Mouse (Mus musculus) heart, embryonic 16.5 days (tissue): ENCODE data around the gene Notum. TPM values are rescaled to one million over a fixed set of nuclear protein-coding genes. Genes with fewer than 3 reads are reported as not detected.

ENCODE experiments used
- ATAC-seq: fragments of 200-750 bp; cut with Nextera tagmentation; replicated peaks from 2 replicates; pipeline ENCODE4 v1.8.0; 2017; ENCODE audit warnings: moderate number of reproducible peaks; ENCODE audit not compliant: insufficient read depth, low FRiP score; ENCODE audit errors: extremely low read depth
- H3K27ac ChIP-seq: fragments of 300-500 bp; sonication (generic); 2 replicates; pipeline ENCODE4 v1.5.1; 2014; ENCODE audit warnings: mild to moderate bottlenecking, low read length, control low read depth, moderate library complexity
- H3K27me3 ChIP-seq: fragments of 300-500 bp; sonication (generic); 2 replicates; pipeline ENCODE4 v1.6.1; 2014; ENCODE audit warnings: low read length, mixed read lengths; ENCODE audit not compliant: control insufficient read depth, insufficient read depth
- H3K36me3 ChIP-seq: fragments of 300-500 bp; sonication (generic); 2 replicates; pipeline ENCODE4 v1.6.1; 2014; ENCODE audit not compliant: control insufficient read depth, insufficient read depth
- H3K4me1 ChIP-seq: fragments of 300-500 bp; sonication (generic); 2 replicates; pipeline ENCODE4 v1.6.1; 2014; ENCODE audit warnings: low read length, mixed read lengths; ENCODE audit not compliant: control insufficient read depth, insufficient read depth
- H3K4me2 ChIP-seq: fragments of 300-500 bp; sonication (generic); 2 replicates; pipeline ENCODE4 v1.6.1; 2014; ENCODE audit warnings: low read depth, mild to moderate bottlenecking, control low read depth, low read length
- H3K4me3 ChIP-seq: fragments of 300-500 bp; sonication (generic); 2 replicates; pipeline ENCODE4 v1.5.1; 2014; ENCODE audit warnings: mild to moderate bottlenecking, control low read depth, low read length
- H3K9ac ChIP-seq: fragments of 300-500 bp; sonication (generic); 2 replicates; pipeline ENCODE4 v1.6.1; 2014; ENCODE audit warnings: low read length, control low read depth
- H3K9me3 ChIP-seq: fragments of 300-500 bp; sonication (generic); replicated peaks from 2 replicates; pipeline ENCODE4 v1.6.1; 2016; ENCODE audit warnings: low read length; ENCODE audit not compliant: control insufficient read depth
- WGBS: fragments of 180-500 bp; shearing (Covaris S2); extraction: QIAGEN DNeasy Blood & Tissue Kit; methylation state at CpG from one replicate; pipeline ENCODE4 v1.1.7; 2014; 5-methylcytosine and 5-hydroxymethylcytosine counted together
- polyA plus RNA-seq: library from polyadenylated mRNA; unstranded; fragments of >200 nt; fragmentation: Nextera tagmentation; extraction: Ambion mirVana; gene quantifications from 2 replicates; pipeline ENCODE4 v1.2.1, GENCODE M21; 2015

Gene Notum
- polyA plus RNA-seq: 0.20 and 1.00 TPM in 2 replicates

- Histone ChIP-seq H3K27me3 (peaks cover 73% of the 10 kb centered on the region), H3K4me1 (peaks cover 17% of the 10 kb centered on the region), H3K27ac (no peak within 1 kb of the TSS), H3K4me3 (peak within 1 kb of the TSS; percentile 51), H3K4me2 (peak within 1 kb of the TSS; percentile 77), H3K9ac (peak within 1 kb of the TSS; percentile 54), H3K9me3 (no peaks in the 10 kb centered on the region), H3K36me3 (no peaks in the 10 kb centered on the region)
- 1% methylated on average over 35 of the region's 35 CpGs for WGBS
- no peak for ATAC-seq
Measured at GRCm38 (mm10) chr11:120661076-120661460, at the start of gene Notum. TSS of gene Notum (minus strand) at chr11:120661175.

- no peak for ATAC-seq
- Histone ChIP-seq H3K4me3 (no peak overlapping the region), H3K36me3 (peaks cover 16% of the 10 kb centered on the region), H3K27ac (no peak overlapping the region), H3K27me3 (no peaks in the 10 kb centered on the region), H3K9ac (no peak overlapping the region), H3K4me1 (peaks cover 22% of the 10 kb centered on the region), H3K4me2 (no peak overlapping the region), H3K9me3 (no peaks in the 10 kb centered on the region)
- 78% methylated on average over 5 of the region's 5 CpGs for WGBS
Measured at GRCm38 (mm10) chr11:120710672-120711071, 49.7 kb upstream of the Notum start.

DNA sequence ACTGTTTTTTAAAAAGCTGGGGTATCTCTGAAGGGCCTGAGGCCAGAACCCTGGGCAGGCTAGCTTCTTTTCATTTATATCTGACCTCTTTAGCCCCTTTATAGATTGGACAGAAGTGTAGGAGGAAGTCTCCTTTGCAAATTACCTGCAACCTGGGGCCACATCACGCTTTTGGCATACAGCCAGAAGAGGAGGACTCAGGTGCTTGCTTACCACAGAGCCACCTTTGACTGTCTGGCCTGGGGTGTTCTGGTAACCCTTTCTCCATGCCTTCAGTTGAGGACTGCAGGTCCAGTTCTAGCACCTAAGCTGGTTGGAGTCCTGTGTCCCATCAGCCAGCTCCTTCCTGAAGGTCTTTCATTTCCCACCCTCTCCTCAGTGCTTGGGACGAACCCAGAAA, 48.6 kb upstream of the Notum start:
- Histone ChIP-seq H3K9ac (no peak overlapping the region), H3K36me3 (peaks cover 16% of the 10 kb centered on the region), H3K4me2 (no peak overlapping the region), H3K4me1 (peaks cover 29% of the 10 kb centered on the region), H3K4me3 (no peak overlapping the region), H3K9me3 (no peaks in the 10 kb centered on the region), H3K27ac (no peak overlapping the region), H3K27me3 (no peaks in the 10 kb centered on the region)
- 70% methylated on average over 2 of the region's 2 CpGs for WGBS
- ATAC-seq: no peak

- peaks cover 39% of the 10 kb centered on the region for H3K4me1 ChIP-seq
- H3K27ac ChIP-seq: no peak overlapping the region
- H3K9ac ChIP-seq: no peak overlapping the region
Measured at GRCm38 (mm10) chr11:120707969-120708368, 47.0 kb upstream of the Notum start.

GRCm38 (mm10) chr11:120707225-120707624, 46.2 kb upstream of the Notum start:
- Histone ChIP-seq H3K9me3 (no peaks in the 10 kb centered on the region), H3K27me3 (no peaks in the 10 kb centered on the region), H3K4me3 (no peak overlapping the region), H3K36me3 (peaks cover 19% of the 10 kb centered on the region), H3K4me1 (peaks cover 34% of the 10 kb centered on the region), H3K27ac (no peak overlapping the region), H3K9ac (no peak overlapping the region), H3K4me2 (no peak overlapping the region)
- 30% methylated on average over 12 of the region's 12 CpGs for WGBS
- ATAC-seq: no peak

More at GRCm38 (mm10) chr11:120707969-120708368, 47.0 kb upstream of the Notum start:
- Histone ChIP-seq H3K27me3 (no peaks in the 10 kb centered on the region), H3K4me3 (no peak overlapping the region), H3K9me3 (no peaks in the 10 kb centered on the region), H3K4me2 (no peak overlapping the region), H3K36me3 (peaks cover 16% of the 10 kb centered on the region)
- ATAC-seq: no peak
- WGBS: 39% methylated on average over 5 of the region's 5 CpGs

DNA sequence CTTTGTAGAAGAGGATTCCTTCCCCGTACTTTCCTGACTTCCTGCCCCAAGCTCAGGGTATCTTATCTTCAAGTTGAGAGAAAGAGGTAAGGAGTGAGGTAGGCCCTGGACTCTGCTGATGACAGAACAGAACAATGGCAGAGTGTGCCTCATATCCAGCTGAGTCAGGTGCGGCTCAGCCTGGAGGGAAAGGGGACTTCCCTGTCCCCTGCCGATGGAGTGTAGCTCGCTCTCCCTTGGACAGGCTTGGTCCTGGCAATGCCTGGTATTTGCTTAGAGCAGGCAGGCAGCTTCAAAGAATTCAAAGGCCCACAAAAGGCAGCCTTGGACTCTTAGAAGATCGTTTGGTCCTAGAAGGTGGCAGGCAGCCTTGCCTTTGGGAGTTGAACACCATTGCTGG, 45.1 kb upstream of the Notum start:
- Histone ChIP-seq H3K9me3 (no peaks in the 10 kb centered on the region), H3K36me3 (peaks cover 19% of the 10 kb centered on the region), H3K27ac (no peak overlapping the region), H3K4me1 (peaks cover 34% of the 10 kb centered on the region), H3K27me3 (no peaks in the 10 kb centered on the region), H3K9ac (no peak overlapping the region), H3K4me3 (no peak overlapping the region), H3K4me2 (no peak overlapping the region)
- no peak for ATAC-seq
- 56% methylated on average over 5 of the region's 5 CpGs for WGBS

GRCm38 (mm10) chr11:120704486-120705325, 43.7 kb upstream of the Notum start:
- peak; percentile 15; the same call in 1 of the 2 replicates for ATAC-seq
- Histone ChIP-seq H3K4me3 (no peak overlapping the region), H3K36me3 (peaks cover 9% of the 10 kb centered on the region), H3K27me3 (no peaks in the 10 kb centered on the region), H3K4me1 (peaks cover 34% of the 10 kb centered on the region), H3K9me3 (no peaks in the 10 kb centered on the region), H3K4me2 (peak overlapping the region; percentile 0; the same call in 1 of the 2 replicates), H3K9ac (0 out of 2 replicates have a peak overlapping the region, but pooled peaks have one; percentile 51), H3K27ac (peak overlapping the region; percentile 50)
- 34% methylated on average over 8 of the region's 8 CpGs for WGBS

DNA sequence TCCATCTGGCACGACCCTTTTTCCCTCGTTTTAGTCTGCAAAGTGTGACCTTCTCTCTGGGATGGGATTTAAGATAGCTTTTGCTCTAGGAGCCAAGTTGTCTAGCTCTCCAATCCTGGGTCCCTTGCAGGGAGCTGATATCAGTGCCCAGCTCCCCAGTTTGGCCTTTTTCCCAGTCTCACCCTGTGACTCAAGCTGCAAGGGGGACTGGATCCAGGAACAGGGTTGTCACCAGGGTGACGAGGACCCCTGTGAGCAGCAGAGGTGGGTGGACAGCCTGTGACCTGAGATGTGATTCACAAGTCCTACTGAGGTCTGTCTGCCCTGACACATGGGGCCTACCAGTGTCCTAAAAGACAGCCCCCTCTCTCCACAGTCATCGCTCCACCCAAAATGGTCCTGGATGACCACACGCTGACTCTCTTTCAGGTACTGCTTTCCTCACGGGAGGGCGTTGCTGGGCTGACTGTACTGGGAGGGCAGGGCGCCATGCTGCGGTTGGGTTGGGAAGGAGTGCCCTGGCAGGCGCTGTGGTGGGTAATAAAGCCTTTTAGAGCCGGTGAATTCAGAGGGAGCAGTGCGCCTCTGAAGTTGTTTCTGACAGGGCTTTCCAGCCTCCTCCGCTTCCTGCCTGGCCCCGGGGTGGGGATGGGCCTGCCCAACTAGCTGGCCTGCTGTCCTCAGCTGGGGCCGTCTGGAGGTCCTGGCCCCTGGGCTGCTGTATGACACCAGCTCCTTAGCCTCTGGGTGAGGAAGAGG, 42.9 kb upstream of the Notum start:
- ATAC-seq: peak; percentile 59
- Histone ChIP-seq H3K27me3 (no peaks in the 10 kb centered on the region), H3K36me3 (0 out of 2 replicates have a peak, but pooled peaks cover 5% of the 10 kb centered on the region), H3K4me3 (no peak overlapping the region), H3K9ac (0 out of 2 replicates have a peak overlapping the region, but pooled peaks have one; percentile 51), H3K4me1 (peaks cover 34% of the 10 kb centered on the region), H3K27ac (peak overlapping the region; percentile 50), H3K9me3 (no peaks in the 10 kb centered on the region), H3K4me2 (peak overlapping the region; percentile 0; the same call in 1 of the 2 replicates)
- WGBS: 48% methylated on average over 15 of the region's 15 CpGs
